Mouse (Mus musculus): ENCODE measurements around the gene Mast4.

Mast4 gene

DNA sequence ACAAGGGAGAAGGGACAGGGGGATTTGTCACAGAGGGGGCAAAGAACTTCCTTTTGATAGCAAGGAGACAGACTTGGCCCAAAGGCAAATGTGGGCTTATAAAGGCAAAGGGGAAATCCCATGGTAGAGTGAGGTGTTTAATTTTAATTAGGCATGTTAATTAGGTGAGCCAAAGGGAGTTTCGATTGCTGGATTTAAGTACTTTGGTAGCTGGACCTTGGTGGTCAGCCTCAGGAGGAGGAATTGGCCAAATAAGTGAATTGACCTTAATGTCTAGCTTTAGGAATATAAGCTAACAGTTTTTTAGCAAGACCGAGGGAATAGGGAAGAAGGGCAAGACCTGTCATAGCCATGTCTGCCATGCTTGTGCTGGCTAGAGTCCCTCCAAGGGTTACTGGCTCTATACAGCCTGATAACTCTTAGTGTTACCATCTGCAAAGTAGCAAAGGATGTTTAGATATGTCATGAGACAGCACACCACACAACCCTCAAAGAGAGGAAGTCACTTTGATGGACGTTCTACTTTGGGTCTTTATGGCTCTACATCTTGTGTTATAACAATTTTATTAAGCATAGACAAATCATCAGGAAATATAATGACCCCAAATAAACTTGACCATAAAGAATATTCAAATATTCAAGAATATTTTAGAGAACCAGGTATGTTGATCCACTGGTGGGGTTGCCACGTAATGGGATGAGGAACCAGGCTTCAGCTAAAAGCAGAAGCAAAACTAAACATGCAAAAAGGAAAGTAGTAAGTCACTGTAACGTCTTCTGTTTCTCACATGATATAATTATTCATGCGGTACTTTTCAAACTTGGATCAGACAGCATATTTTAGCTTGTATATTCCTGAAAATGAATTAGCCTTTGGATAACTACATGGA is 644.9 kb downstream of the Mast4 start:
- no peak for DNase-seq (ENCODE audit: low read depth)

- DNase-seq (ENCODE audit: low read depth): no peak
These were observed 646.2 kb downstream of the Mast4 start for GRCm38 (mm10) chr13:102688121-102688520.

GRCm38 (mm10) chr13:102684890-102685289 is 649.4 kb downstream of the Mast4 start:
- no peak for DNase-seq (ENCODE audit: low read depth)

Data from naive thymus-derived CD4-positive, alpha-beta T cell, adult 2 months (primary cell).